Mouse (Mus musculus) myocyte (in vitro differentiated cells): Measurements from ENCODE around the gene Dock11.
A peak's percentile ranks its signal among the peaks of the same experiment; 100 is the strongest.

ENCODE experiments used
- CEBPB ChIP-seq: IDR thresholded peaks from 2 replicates; pipeline ENCODE4 v1.6.1; 2011; ENCODE audit warnings: mild to moderate bottlenecking, moderate library complexity; ENCODE audit not compliant: poor library complexity, insufficient read depth, severe bottlenecking
- E2F4 ChIP-seq: IDR thresholded peaks from one replicate; pipeline ENCODE4 v1.6.1; 2011; ENCODE audit warnings: mild to moderate bottlenecking, control low read depth, moderate library complexity; ENCODE audit not compliant: insufficient read depth
- MAX ChIP-seq: IDR thresholded peaks from one replicate; pipeline ENCODE4 v1.6.1; 2011; ENCODE audit warnings: low read depth, mild to moderate bottlenecking, control low read depth
- MYOD1 ChIP-seq, 3 experiments: IDR thresholded peaks; one replicate each; pipeline ENCODE4 v1.6.1; 2011; ENCODE audit warnings: control low read depth in 2 of 3, low read depth in 2 of 3, mild to moderate bottlenecking in 2 of 3, moderate library complexity in 1 of 3; ENCODE audit not compliant: insufficient read length in 2 of 3, control insufficient read depth in 1 of 3
- MYOG ChIP-seq, 3 experiments: IDR thresholded peaks; one replicate each; pipeline ENCODE4 v1.6.1; 2011; ENCODE audit warnings: control low read depth in 2 of 3, low read depth in 2 of 3, mild to moderate bottlenecking in 2 of 3; ENCODE audit not compliant: insufficient read length in 2 of 3, control insufficient read depth in 1 of 3, insufficient read depth in 1 of 3
- POLR2A ChIP-seq: IDR thresholded peaks from one replicate; pipeline ENCODE4 v1.6.1; 2011; ENCODE audit warnings: low read depth, mild to moderate bottlenecking, control low read depth, moderate library complexity; ENCODE audit not compliant: insufficient read length
- POLR2AphosphoS2 ChIP-seq: IDR thresholded peaks from one replicate; pipeline ENCODE4 v1.6.1; 2011; ENCODE audit warnings: low read depth, control low read depth; ENCODE audit not compliant: insufficient read length
- REST ChIP-seq: IDR thresholded peaks from one replicate; pipeline ENCODE4 v1.6.1; 2011; ENCODE audit warnings: mild to moderate bottlenecking, control low read depth, moderate library complexity; ENCODE audit not compliant: insufficient read depth, insufficient read length
- TCF12 ChIP-seq: IDR thresholded peaks from one replicate; pipeline ENCODE4 v1.6.1; 2011; ENCODE audit warnings: mild to moderate bottlenecking, control low read depth; ENCODE audit not compliant: poor library complexity, insufficient read depth, severe bottlenecking
- USF1 ChIP-seq: IDR thresholded peaks from one replicate; pipeline ENCODE4 v1.6.1; 2011; ENCODE audit warnings: low read depth, mild to moderate bottlenecking, control low read depth, moderate library complexity

DNA sequence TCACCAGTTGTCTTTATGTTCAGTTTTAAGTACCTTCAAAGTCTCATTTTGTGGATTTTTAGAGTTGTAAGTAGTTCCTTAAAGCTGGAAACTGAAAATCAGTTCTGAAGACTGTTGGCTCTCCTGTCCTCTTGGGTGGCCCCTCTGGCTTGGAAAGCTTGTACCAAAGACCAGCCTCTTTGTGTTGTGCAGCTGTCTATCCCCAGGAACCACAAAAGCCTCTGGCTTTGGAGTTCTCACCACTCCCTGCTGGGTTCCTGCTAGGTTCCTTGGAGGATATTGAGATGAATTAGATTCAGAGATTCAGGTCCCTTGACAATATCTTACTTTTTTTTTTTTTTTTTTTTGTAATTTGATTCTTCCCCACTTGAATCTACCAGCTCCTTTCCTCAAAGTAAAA lies 44.3 kb downstream of the Dock11 start:
- no peak for TF ChIP-seq POLR2A
- no peak for TF ChIP-seq MAX
- TF ChIP-seq CEBPB = no peak
- no peak for TF ChIP-seq E2F4
- TF ChIP-seq MYOG (IDR thresholded peaks at IDR 0.05; ENCODE audit: control insufficient read depth in 1 of 3, insufficient read depth in 1 of 3, insufficient read length in 2 of 3, low read depth in 2 of 3) = peak in 2 of 3 experiments; percentile 61 to 69
- peak; percentile 46 for TF ChIP-seq TCF12
- no peak for TF ChIP-seq USF1
- no peak for TF ChIP-seq POLR2AphosphoS2
- TF ChIP-seq MYOD1 (IDR thresholded peaks at IDR 0.05; ENCODE audit: control insufficient read depth in 1 of 3, insufficient read length in 2 of 3, low read depth in 2 of 3) = peak in 2 of 3 experiments; percentile 46 to 52
- TF ChIP-seq REST = no peak
